Mouse (Mus musculus) lung, postnatal 4 days (tissue): ENCODE measurements around the gene Ptprd.
A peak's percentile ranks its signal among the peaks of the same experiment; 100 is the strongest.

Experiments used
- DNase-seq, 2 experiments: peaks; one replicate each; pipeline ENCODE4 v3.0.0; 2021

Ptprd gene

GRCm38 (mm10) chr4:76846265-76846664 lies 1365.5 kb downstream of the Ptprd start:
- no peak for DNase-seq

- DNase-seq, result no peak
Measured at GRCm38 (mm10) chr4:76839016-76839415, 1372.7 kb downstream of the Ptprd start.

- DNase-seq, result no peak
Measured at GRCm38 (mm10) chr4:76812138-76812537, 1399.6 kb downstream of the Ptprd start.

- DNase-seq, result peak in 1 of 2 experiments; percentile 18
Measured at GRCm38 (mm10) chr4:76802708-76803107, 1409.1 kb downstream of the Ptprd start.

- DNase-seq, result no peak
Measured at GRCm38 (mm10) chr4:76798010-76799007, 1413.5 kb downstream of the Ptprd start.

GRCm38 (mm10) chr4:76785389-76785788 lies 1426.4 kb downstream of the Ptprd start:
- no peak for DNase-seq

- DNase-seq, result no peak
Measured at GRCm38 (mm10) chr4:76779558-76780124, 1432.1 kb downstream of the Ptprd start.

- no peak for DNase-seq
Measured at GRCm38 (mm10) chr4:76766918-76767317, 1444.8 kb downstream of the Ptprd start.

GRCm38 (mm10) chr4:76766429-76766828 lies 1445.3 kb downstream of the Ptprd start:
- no peak for DNase-seq

GRCm38 (mm10) chr4:76750709-76751108 lies 1461.1 kb downstream of the Ptprd start:
- no peak for DNase-seq

DNA sequence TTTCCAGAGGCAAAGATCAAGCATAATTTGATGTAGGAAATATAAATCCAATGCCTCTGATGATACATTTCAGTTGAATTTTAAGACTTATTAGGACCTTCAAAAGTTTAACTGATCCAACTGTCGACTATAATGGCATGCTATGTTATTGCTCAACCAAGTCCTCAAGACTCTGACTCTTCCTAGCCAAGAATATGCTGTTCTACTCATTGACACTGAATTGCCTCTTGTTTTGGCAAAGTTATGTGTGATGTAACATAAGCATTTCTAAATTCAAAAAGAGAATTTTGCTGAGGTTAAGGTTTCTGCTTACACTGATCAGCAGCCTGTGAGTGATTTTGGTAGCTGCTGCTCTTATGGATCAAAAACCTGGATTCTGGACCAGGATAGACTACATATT lies 1475.9 kb downstream of the Ptprd start:
- DNase-seq, result no peak

DNA sequence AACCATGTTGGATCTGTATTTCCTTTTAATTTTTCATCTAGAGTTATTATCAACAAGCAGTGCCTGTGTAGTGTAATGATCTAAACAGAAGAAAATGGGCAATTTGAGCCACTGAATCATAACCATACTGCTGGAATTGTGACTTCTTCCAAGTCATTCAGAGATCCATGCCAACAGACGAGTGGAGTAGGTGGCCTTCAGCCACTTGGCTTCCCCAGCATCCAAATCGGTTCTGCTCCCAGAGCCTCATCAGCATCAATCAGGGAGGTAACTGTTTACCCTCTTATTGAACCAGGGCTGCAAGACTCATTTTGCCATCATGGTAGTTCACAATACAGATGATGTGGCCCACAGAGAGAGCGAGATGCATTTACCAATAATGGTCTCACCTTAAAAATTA lies 1536.0 kb downstream of the Ptprd start:
- DNase-seq, result no peak

DNA sequence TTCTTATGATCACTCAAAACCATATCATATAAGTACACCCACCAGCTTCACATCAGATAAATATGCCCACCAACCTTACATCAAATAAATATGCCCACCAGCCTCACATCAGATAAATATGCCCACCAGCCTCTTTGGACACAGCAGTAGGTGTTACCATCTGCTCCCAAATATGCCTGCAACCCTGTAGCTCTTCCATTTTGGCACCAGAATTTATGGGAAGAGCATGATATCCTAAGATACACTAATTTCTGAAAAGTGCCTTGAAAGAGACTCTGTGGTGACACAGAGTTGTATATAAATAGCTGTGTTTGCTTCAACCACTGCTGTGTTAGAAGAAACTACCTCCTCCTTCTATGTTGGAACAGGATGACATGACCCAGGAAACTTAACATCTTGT lies 1538.5 kb downstream of the Ptprd start:
- DNase-seq, result no peak

DNA sequence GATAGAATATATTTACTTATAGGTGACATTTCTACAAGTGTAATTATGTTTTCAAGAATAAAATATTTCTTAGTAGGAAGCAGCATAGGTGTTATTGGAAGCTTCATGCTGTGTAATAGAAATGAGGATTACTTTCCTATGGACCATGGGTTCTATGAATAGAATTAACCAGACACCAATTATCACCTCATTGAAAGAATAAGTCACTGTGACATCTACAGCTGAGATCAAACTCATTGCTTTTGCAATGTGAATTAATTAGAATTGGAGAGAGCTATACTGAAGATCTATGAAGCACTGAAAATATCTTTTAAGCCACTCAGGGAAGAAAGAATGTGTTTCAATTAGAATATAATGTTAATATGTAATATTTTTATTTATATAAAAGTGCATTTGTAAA lies 1539.1 kb downstream of the Ptprd start:
- no peak for DNase-seq

DNA sequence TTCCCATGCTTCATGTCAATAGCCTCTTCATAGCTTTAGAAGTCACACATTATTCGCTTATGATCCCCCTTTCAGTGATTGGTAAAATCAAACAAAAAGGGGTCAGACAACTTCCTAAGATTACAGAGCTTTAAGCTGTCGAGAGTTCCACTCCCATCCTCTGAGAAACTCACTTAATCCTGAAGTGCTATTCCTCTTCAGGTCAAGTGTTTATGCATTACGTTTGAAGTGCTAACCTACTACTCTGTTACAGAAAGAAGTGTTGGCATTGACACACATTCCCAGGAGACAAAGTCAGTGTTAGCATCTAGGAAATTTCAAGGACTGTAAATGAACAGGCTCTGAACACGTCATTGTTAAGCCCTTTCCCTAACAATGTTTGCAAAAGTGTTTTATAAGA lies 1550.0 kb downstream of the Ptprd start:
- no peak for DNase-seq

GRCm38 (mm10) chr4:76660146-76660545 lies 1551.6 kb downstream of the Ptprd start:
- DNase-seq, result no peak

- no peak for DNase-seq
Measured at GRCm38 (mm10) chr4:76656734-76657133, 1555.0 kb downstream of the Ptprd start.

GRCm38 (mm10) chr4:76652971-76653370 lies 1558.8 kb downstream of the Ptprd start:
- DNase-seq, result no peak

DNA sequence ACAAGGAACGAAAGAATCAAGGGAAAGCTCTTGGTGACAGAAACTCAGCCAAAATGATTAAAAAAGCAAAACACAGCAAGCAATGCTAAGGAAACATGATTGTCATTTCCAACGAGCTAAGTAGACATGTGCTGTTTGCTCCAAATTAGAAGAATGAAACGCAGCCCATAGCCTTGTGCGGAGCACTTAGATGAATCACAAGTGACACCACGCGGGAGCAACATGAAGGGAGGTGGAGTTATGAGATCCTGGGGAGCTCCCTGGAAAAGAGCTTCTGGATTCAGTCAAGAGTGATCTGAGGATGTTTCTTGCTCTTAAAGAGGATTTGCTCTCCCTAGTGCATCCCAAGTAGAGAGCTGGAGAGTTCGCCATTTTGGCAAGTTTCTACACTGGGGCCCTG lies 1590.0 kb downstream of the Ptprd start:
- no peak for DNase-seq

DNA sequence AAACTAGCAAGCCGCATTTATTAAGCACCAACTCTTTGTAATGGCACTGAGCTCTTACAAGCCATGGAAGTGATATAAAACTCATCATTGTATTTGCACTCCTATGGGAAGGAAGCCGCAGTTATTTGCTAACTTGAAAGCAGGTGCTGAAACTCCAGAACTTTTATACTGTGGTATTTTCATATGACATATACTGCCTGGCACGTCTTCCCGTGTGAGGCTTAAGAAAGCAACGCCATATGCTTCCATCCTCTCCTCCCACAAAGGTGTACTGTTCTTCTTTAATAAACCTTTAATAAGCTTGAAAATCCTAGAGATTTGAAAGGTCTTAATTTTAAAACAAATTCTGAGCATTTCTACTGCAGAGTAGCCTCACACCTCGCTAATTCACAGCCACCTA lies 1595.1 kb downstream of the Ptprd start:
- no peak for DNase-seq

DNA sequence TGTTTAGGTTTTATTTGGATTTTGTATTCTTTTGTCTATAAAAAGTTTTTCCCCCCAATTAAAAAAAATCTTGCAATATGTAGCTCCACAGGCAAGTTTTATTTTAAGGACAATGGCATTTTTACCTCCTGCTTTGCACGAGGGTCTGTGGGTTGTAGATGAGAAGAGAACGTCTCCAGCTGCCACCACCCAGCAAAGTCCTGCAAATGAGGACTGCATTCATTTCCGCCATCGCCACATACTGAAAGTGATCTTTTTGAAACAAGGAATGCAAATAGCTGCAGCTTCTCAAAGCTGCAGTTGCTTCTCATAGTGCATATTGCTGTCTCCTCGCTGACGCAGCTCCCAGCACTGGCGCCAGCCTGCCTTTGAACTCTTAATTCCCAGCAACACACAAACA lies 1603.5 kb downstream of the Ptprd start:
- DNase-seq, result no peak

- DNase-seq, result no peak
Measured at GRCm38 (mm10) chr4:76606808-76607207, 1605.0 kb downstream of the Ptprd start.

GRCm38 (mm10) chr4:76590722-76591121 lies 1621.0 kb downstream of the Ptprd start:
- DNase-seq, result no peak

GRCm38 (mm10) chr4:76583025-76583424 lies 1628.7 kb downstream of the Ptprd start:
- DNase-seq, result no peak
